Mouse (Mus musculus) heart, embryonic 14.5 days (tissue): ENCODE measurements around the gene Zfp277. TPM values are rescaled to one million over a fixed set of nuclear protein-coding genes. Genes with fewer than 3 reads are reported as not detected.

Experiments
- ATAC-seq: fragments of 200-750 bp; cut with Nextera tagmentation; 2 replicates; pipeline ENCODE4 v1.8.0; 2017; ENCODE audit warnings: low read depth, moderate TSS enrichment; ENCODE audit not compliant: insufficient number of reproducible peaks, insufficient read depth, low FRiP score
- H3K27ac ChIP-seq, 2 experiments: fragments of 200-500 bp in 1 of 2; fragments of 300-500 bp in 1 of 2; sonication (generic) in 1 of 2; replicated peaks in 1 of 2; 2 replicates each; pipeline ENCODE4 v1.5.1; 2012 to 2014; ENCODE audit warnings: low read depth in 2 of 2, low read length in 2 of 2, control low read depth in 1 of 2, mild to moderate bottlenecking in 1 of 2, mixed read lengths in 1 of 2; ENCODE audit not compliant: control insufficient read depth in 1 of 2, insufficient read depth in 1 of 2
- H3K27me3 ChIP-seq: fragments of 300-500 bp; sonication (generic); 2 replicates; pipeline ENCODE4 v1.6.1; 2014; ENCODE audit warnings: mild to moderate bottlenecking, low read length, control low read depth; ENCODE audit not compliant: control insufficient read depth, insufficient read depth
- H3K36me3 ChIP-seq: fragments of 300-500 bp; sonication (generic); 2 replicates; pipeline ENCODE4 v1.6.1; 2014; ENCODE audit warnings: mild to moderate bottlenecking, control low read depth, low read length, mixed read lengths; ENCODE audit not compliant: control insufficient read depth, insufficient read depth
- H3K4me1 ChIP-seq, 2 experiments: fragments of 200-500 bp in 1 of 2; fragments of 300-500 bp in 1 of 2; sonication (generic) in 1 of 2; 2 replicates each; pipeline ENCODE4 v1.6.1; 2012 to 2014; ENCODE audit warnings: low read length in 2 of 2, control low read depth in 1 of 2, mixed read lengths in 1 of 2; ENCODE audit not compliant: control insufficient read depth in 2 of 2, insufficient read depth in 2 of 2
- H3K4me2 ChIP-seq: fragments of 300-500 bp; sonication (generic); 2 replicates; pipeline ENCODE4 v1.6.1; 2014; ENCODE audit warnings: mild to moderate bottlenecking, low read length
- H3K4me3 ChIP-seq, 2 experiments: fragments of 200-500 bp in 1 of 2; fragments of 300-500 bp in 1 of 2; sonication (generic) in 1 of 2; 2 replicates each; pipeline ENCODE4 v1.5.1; 2012 to 2014; ENCODE audit warnings: low read length in 2 of 2, mild to moderate bottlenecking in 2 of 2, control low read depth in 1 of 2, low read depth in 1 of 2, moderate library complexity in 1 of 2; ENCODE audit not compliant: control insufficient read depth in 1 of 2, insufficient read depth in 1 of 2
- H3K9ac ChIP-seq: fragments of 300-500 bp; sonication (generic); 2 replicates; pipeline ENCODE4 v1.6.1; 2014; ENCODE audit warnings: mild to moderate bottlenecking, low read length
- H3K9me3 ChIP-seq: fragments of 300-500 bp; sonication (generic); 2 replicates; pipeline ENCODE4 v1.6.1; 2016; ENCODE audit warnings: low read length, control low read depth; ENCODE audit not compliant: control insufficient read depth
- WGBS: fragments of 180-500 bp; shearing (Covaris S2); extraction: QIAGEN DNeasy Blood & Tissue Kit; methylation state at CpG from one replicate; pipeline ENCODE4 v1.1.7; 2014; 5-methylcytosine and 5-hydroxymethylcytosine counted together
- polyA plus RNA-seq: library from polyadenylated mRNA; unstranded; fragments of >200 nt; fragmentation: Nextera tagmentation; extraction: Ambion mirVana; gene quantifications from 2 replicates; pipeline ENCODE4 v1.2.1, GENCODE M21; 2014

Gene Zfp277
- polyA plus RNA-seq, 1 experiment from 2014 or later: 37.5 TPM

GRCm38 (mm10) chr12:40414682-40415311 is 30.9 kb downstream of the Zfp277 start:
- ATAC-seq: no peak

GRCm38 (mm10) chr12:40399812-40400211 is 45.9 kb downstream of the Zfp277 start:
- Histone ChIP-seq H3K27me3 (no peaks in the 10 kb centered on the region), H3K36me3 (no peaks in the 10 kb centered on the region; the same call in 1 of the 2 replicates), H3K4me1 (no peaks in the 10 kb centered on the region), H3K9me3 (no peaks in the 10 kb centered on the region), H3K9ac (no peak overlapping the region), H3K4me2 (no peak overlapping the region), H3K27ac (no peak overlapping the region), H3K4me3 (no peak overlapping the region)
- ATAC-seq: no peak
- 86% methylated on average over 10 of the region's 10 CpGs for WGBS

More at GRCm38 (mm10) chr12:40414682-40415311, 30.9 kb downstream of the Zfp277 start:
- H3K27me3 ChIP-seq: no peaks in the 10 kb centered on the region
- H3K4me3 ChIP-seq: no peak overlapping the region
- H3K9ac ChIP-seq: no peak overlapping the region
- H3K4me1 ChIP-seq: peaks cover 2 to 23% of the 10 kb centered on the region in 2 experiments; a peak in 3 of 4 replicates
- no peak overlapping the region for H3K4me2 ChIP-seq
- H3K36me3 ChIP-seq: no peaks in the 10 kb centered on the region
- 84% methylated on average over 5 of the region's 5 CpGs for WGBS
- no peak overlapping the region for H3K27ac ChIP-seq
- peaks cover under 1% of the 10 kb centered on the region; the same call in 1 of the 2 replicates for H3K9me3 ChIP-seq

DNA sequence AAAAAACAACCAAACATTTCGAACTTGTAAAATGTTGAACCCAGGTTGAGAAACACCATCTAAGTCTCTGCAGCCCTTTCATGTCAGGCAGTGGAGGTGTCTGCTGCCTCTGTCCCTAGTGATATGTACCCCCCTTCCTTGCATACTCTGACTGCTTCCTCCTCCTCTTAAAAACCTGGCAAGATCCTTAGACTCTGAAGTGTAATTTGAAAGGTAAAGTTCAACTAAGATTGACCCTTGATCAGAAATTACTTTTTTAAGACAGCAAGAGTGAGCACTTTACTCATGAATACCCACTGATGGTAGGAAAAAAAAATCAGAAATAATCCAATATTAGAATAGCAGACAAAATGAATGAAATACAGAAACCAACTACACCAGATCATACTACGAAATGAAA is 46.3 kb downstream of the Zfp277 start:
- 89% methylated on average over 2 of the region's 2 CpGs for WGBS
- Histone ChIP-seq H3K27ac (no peak overlapping the region), H3K4me3 (no peak overlapping the region), H3K4me1 (no peaks in the 10 kb centered on the region), H3K36me3 (no peaks in the 10 kb centered on the region; the same call in 1 of the 2 replicates), H3K4me2 (no peak overlapping the region), H3K9me3 (no peaks in the 10 kb centered on the region), H3K27me3 (no peaks in the 10 kb centered on the region), H3K9ac (no peak overlapping the region)
- ATAC-seq: no peak

- 91% methylated on average over 2 of the region's 2 CpGs for WGBS
- no peak overlapping the region for H3K27ac ChIP-seq
These were observed 46.8 kb downstream of the Zfp277 start for GRCm38 (mm10) chr12:40398916-40399315.

GRCm38 (mm10) chr12:40392869-40393268 is 52.8 kb downstream of the Zfp277 start:
- Histone ChIP-seq H3K9me3 (no peaks in the 10 kb centered on the region), H3K4me3 (no peak overlapping the region), H3K4me1 (no peaks in the 10 kb centered on the region), H3K27me3 (no peaks in the 10 kb centered on the region), H3K4me2 (no peak overlapping the region), H3K27ac (no peak overlapping the region), H3K9ac (no peak overlapping the region), H3K36me3 (no peaks in the 10 kb centered on the region)
- no peak for ATAC-seq
- 72% methylated on average over 3 of the region's 3 CpGs for WGBS

More at GRCm38 (mm10) chr12:40398916-40399315, 46.8 kb downstream of the Zfp277 start:
- Histone ChIP-seq H3K9ac (no peak overlapping the region), H3K9me3 (no peaks in the 10 kb centered on the region), H3K4me1 (no peaks in the 10 kb centered on the region), H3K4me3 (no peak overlapping the region), H3K4me2 (no peak overlapping the region), H3K27me3 (no peaks in the 10 kb centered on the region), H3K36me3 (no peaks in the 10 kb centered on the region; the same call in 1 of the 2 replicates)
- no peak for ATAC-seq

DNA sequence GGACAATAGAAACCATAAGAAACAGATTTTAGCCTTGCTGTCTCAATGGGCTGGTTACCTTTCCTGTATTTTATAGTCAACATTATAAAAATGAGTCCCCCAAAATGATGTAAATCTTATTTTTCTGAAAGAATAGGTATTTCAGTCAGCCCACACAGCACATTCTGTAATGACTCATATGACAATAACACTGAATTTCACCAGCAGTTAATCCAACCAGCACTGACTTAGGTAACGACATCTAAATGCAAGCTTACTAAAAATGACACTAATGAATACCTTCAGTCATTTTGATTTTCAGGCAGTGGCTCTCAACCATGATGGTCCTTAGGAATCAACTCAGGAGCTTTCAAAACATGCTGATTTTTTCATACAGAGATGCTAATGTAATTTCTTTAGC is 54.4 kb downstream of the Zfp277 start:
- Histone ChIP-seq H3K4me3 (no peak overlapping the region), H3K9ac (no peak overlapping the region), H3K27me3 (no peaks in the 10 kb centered on the region), H3K9me3 (no peaks in the 10 kb centered on the region), H3K36me3 (no peaks in the 10 kb centered on the region), H3K4me2 (no peak overlapping the region), H3K4me1 (no peaks in the 10 kb centered on the region), H3K27ac (no peak overlapping the region)
- no peak for ATAC-seq
- 100% methylated on average over 1 of the region's 1 CpGs for WGBS

DNA sequence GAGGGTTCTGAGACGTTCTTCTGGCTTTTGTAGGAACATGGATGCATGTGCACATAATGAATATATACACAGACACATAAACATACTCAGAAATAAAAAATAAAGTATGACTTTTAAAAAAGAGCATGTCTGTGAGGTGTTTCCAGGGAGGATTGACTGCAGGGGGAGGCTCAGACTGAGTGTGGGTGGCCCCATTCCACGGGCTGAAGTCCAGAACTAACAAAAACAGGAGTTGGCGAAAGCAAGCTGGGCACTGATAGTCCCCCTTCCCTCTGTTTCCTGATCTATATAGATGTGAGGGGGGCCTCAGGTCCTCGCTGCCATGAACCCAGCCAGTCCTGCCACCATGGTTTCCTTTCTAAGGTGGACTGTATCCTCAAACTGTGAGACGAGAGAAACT is 57.9 kb downstream of the Zfp277 start:
- no peak overlapping the region for H3K4me3 ChIP-seq
- H3K9me3 ChIP-seq: no peaks in the 10 kb centered on the region
- H3K4me1 ChIP-seq: peaks cover 0 to 8% of the 10 kb centered on the region in 2 experiments; a peak in 1 of 4 replicates
- H3K9ac ChIP-seq: no peak overlapping the region
- WGBS: 69% methylated on average over 5 of the region's 5 CpGs
- H3K27ac ChIP-seq: no peak overlapping the region
- no peaks in the 10 kb centered on the region for H3K27me3 ChIP-seq
- no peaks in the 10 kb centered on the region for H3K36me3 ChIP-seq
- ATAC-seq: no peak
- no peak overlapping the region for H3K4me2 ChIP-seq

DNA sequence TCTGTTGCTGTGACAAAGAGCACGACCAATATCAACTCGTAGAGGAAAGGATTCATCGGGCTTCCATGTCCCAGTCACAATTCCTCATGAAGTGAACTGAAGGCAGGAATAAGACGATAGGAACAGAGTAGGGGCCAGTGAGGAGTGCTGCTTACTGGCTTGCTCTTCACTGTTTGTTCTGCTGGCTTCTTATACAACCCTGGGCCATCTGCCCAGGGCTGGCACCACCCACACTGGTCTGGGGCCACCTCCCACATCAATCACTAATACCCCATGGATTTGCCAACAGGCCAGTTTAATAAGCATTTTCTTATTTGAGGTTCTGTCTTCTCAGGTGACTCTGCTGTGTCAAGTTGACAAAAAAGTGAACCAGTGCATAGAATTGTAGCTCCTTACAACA is 60.4 kb downstream of the Zfp277 start:
- Histone ChIP-seq H3K27me3 (no peaks in the 10 kb centered on the region), H3K9me3 (no peaks in the 10 kb centered on the region), H3K9ac (no peak overlapping the region), H3K36me3 (no peaks in the 10 kb centered on the region), H3K27ac (no peak overlapping the region), H3K4me1 (peaks cover 0 to 8% of the 10 kb centered on the region in 2 experiments; a peak in 1 of 4 replicates), H3K4me2 (no peak overlapping the region), H3K4me3 (no peak overlapping the region)
- 90% methylated on average over 4 of the region's 4 CpGs for WGBS
- ATAC-seq: no peak
